Mouse (Mus musculus) midbrain, embryonic 11.5 days (tissue): ENCODE measurements around the gene Wdr37. TPM values are rescaled to one million over a fixed set of nuclear protein-coding genes. Genes with fewer than 3 reads are reported as not detected.

Experiments
- ATAC-seq: fragments of 200-750 bp; cut with Nextera tagmentation; 2 replicates; pipeline ENCODE4 v1.8.0; 2017; ENCODE audit warnings: moderate TSS enrichment, moderate library complexity; ENCODE audit not compliant: low FRiP score
- DNase-seq: peaks from one replicate; pipeline ENCODE4 v3.0.0; 2015; ENCODE audit warnings: low spot score; ENCODE audit errors: missing footprints
- H3K27ac ChIP-seq: fragments of 300-500 bp; sonication (generic); 2 replicates; pipeline ENCODE4 v1.5.1; 2014; ENCODE audit warnings: low read depth, low read length
- H3K27me3 ChIP-seq: fragments of 300-500 bp; sonication (generic); 2 replicates; pipeline ENCODE4 v1.6.1; 2014; ENCODE audit warnings: mild to moderate bottlenecking, low read length, moderate library complexity, mixed read lengths; ENCODE audit not compliant: control insufficient read depth, insufficient read depth
- H3K36me3 ChIP-seq: fragments of 300-500 bp; sonication (generic); 2 replicates; pipeline ENCODE4 v1.6.1; 2014; ENCODE audit warnings: mild to moderate bottlenecking, low read length, moderate library complexity, mixed read lengths; ENCODE audit not compliant: control insufficient read depth, insufficient read depth
- H3K4me1 ChIP-seq: fragments of 300-500 bp; sonication (generic); 2 replicates; pipeline ENCODE4 v1.6.1; 2014; ENCODE audit warnings: low read length; ENCODE audit not compliant: control insufficient read depth, insufficient read depth
- H3K4me2 ChIP-seq: fragments of 300-500 bp; sonication (generic); 2 replicates; pipeline ENCODE4 v1.6.1; 2014; ENCODE audit warnings: mild to moderate bottlenecking, moderate library complexity
- H3K4me3 ChIP-seq: fragments of 300-500 bp; sonication (generic); 2 replicates; pipeline ENCODE4 v1.5.1; 2014; ENCODE audit warnings: low read depth, low read length
- H3K9ac ChIP-seq: fragments of 300-500 bp; sonication (generic); 2 replicates; pipeline ENCODE4 v1.6.1; 2014; ENCODE audit warnings: low read length
- H3K9me3 ChIP-seq: fragments of 300-500 bp; sonication (generic); 2 replicates; pipeline ENCODE4 v1.6.1; 2016; ENCODE audit warnings: low read length; ENCODE audit not compliant: control insufficient read depth
- WGBS: fragments of 180-500 bp; shearing (Covaris S2); extraction: QIAGEN DNeasy Blood & Tissue Kit; methylation state at CpG from one replicate; pipeline ENCODE4 v1.1.7; 2014; 5-methylcytosine and 5-hydroxymethylcytosine counted together
- polyA plus RNA-seq: library from polyadenylated mRNA; unstranded; fragments of >200 nt; fragmentation: Nextera tagmentation; extraction: Ambion mirVana; gene quantifications from 2 replicates; pipeline ENCODE4 v1.2.1, GENCODE M21; 2014

Gene Wdr37
- polyA plus RNA-seq, 1 experiment from 2014 or later: 46.2 TPM

GRCm38 (mm10) chr13:8831546-8832251 is 40.0 kb downstream of the Wdr37 start:
- 92% methylated on average over 7 of the region's 7 CpGs for WGBS
- no peak overlapping the region for H3K27ac ChIP-seq
- no peaks in the 10 kb centered on the region for H3K27me3 ChIP-seq
- no peak overlapping the region for H3K4me2 ChIP-seq
- ATAC-seq: no peak
- H3K9ac ChIP-seq: no peak overlapping the region
- no peak overlapping the region for H3K4me3 ChIP-seq
- H3K4me1 ChIP-seq: no peaks in the 10 kb centered on the region
- peaks cover 9% of the 10 kb centered on the region for H3K36me3 ChIP-seq
- H3K9me3 ChIP-seq: no peaks in the 10 kb centered on the region
- no peak for DNase-seq

- H3K4me1 ChIP-seq: no peaks in the 10 kb centered on the region
- no peak overlapping the region for H3K9ac ChIP-seq
- H3K36me3 ChIP-seq: peaks cover 9% of the 10 kb centered on the region
- ATAC-seq: no peak
- no peaks in the 10 kb centered on the region for H3K27me3 ChIP-seq
- H3K4me2 ChIP-seq: no peak overlapping the region
- H3K27ac ChIP-seq: no peak overlapping the region
- no peak overlapping the region for H3K4me3 ChIP-seq
- DNase-seq: no peak
- no peaks in the 10 kb centered on the region for H3K9me3 ChIP-seq
Measured at GRCm38 (mm10) chr13:8830696-8831095, 41.0 kb downstream of the Wdr37 start.

- no peaks in the 10 kb centered on the region for H3K4me1 ChIP-seq
- H3K27ac ChIP-seq: no peak overlapping the region
- ATAC-seq: no peak
- H3K4me3 ChIP-seq: no peak overlapping the region
- no peaks in the 10 kb centered on the region for H3K9me3 ChIP-seq
- peaks cover 9% of the 10 kb centered on the region for H3K36me3 ChIP-seq
- H3K4me2 ChIP-seq: no peak overlapping the region
- H3K27me3 ChIP-seq: no peaks in the 10 kb centered on the region
- 73% methylated on average over 5 of the region's 5 CpGs for WGBS
- DNase-seq: no peak
- no peak overlapping the region for H3K9ac ChIP-seq
Measured at GRCm38 (mm10) chr13:8829784-8830183, 41.9 kb downstream of the Wdr37 start.

- Histone ChIP-seq H3K27me3 (no peaks in the 10 kb centered on the region), H3K9me3 (no peaks in the 10 kb centered on the region), H3K27ac (no peak overlapping the region), H3K36me3 (peaks cover 5% of the 10 kb centered on the region; the same call in 1 of the 2 replicates), H3K4me1 (no peaks in the 10 kb centered on the region), H3K9ac (no peak overlapping the region), H3K4me3 (no peak overlapping the region), H3K4me2 (no peak overlapping the region)
- DNase-seq (no peak), ATAC-seq (no peak)
- WGBS: 84% methylated on average over 1 of the region's 1 CpGs
Measured at GRCm38 (mm10) chr13:8828946-8829345, 42.8 kb downstream of the Wdr37 start.

- Histone ChIP-seq H3K4me2 (no peak overlapping the region), H3K36me3 (peaks cover 13% of the 10 kb centered on the region; the same call in 1 of the 2 replicates), H3K27me3 (no peaks in the 10 kb centered on the region), H3K9me3 (no peaks in the 10 kb centered on the region), H3K4me1 (no peaks in the 10 kb centered on the region), H3K4me3 (no peak overlapping the region), H3K9ac (no peak overlapping the region), H3K27ac (no peak overlapping the region)
- ATAC-seq (no peak), DNase-seq (no peak)
- 90% methylated on average over 8 of the region's 8 CpGs for WGBS
Measured at GRCm38 (mm10) chr13:8823546-8823945, 48.2 kb downstream of the Wdr37 start.

- ATAC-seq: no peak
- peaks cover 15% of the 10 kb centered on the region for H3K36me3 ChIP-seq
- H3K27ac ChIP-seq: no peak overlapping the region
Measured at GRCm38 (mm10) chr13:8823120-8823519, 48.6 kb downstream of the Wdr37 start.

GRCm38 (mm10) chr13:8822201-8822600 is 49.5 kb downstream of the Wdr37 start:
- H3K4me1 ChIP-seq: no peaks in the 10 kb centered on the region
- ATAC-seq: no peak
- H3K27ac ChIP-seq: no peak overlapping the region
- no peak overlapping the region for H3K4me3 ChIP-seq
- peaks cover 21% of the 10 kb centered on the region for H3K36me3 ChIP-seq
- WGBS: 96% methylated on average over 4 of the region's 4 CpGs
- no peaks in the 10 kb centered on the region for H3K27me3 ChIP-seq
- no peak overlapping the region for H3K9ac ChIP-seq
- no peak for DNase-seq
- H3K4me2 ChIP-seq: no peak overlapping the region
- H3K9me3 ChIP-seq: no peaks in the 10 kb centered on the region

More at GRCm38 (mm10) chr13:8823120-8823519, 48.6 kb downstream of the Wdr37 start:
- Histone ChIP-seq H3K4me1 (no peaks in the 10 kb centered on the region), H3K9me3 (no peaks in the 10 kb centered on the region), H3K9ac (no peak overlapping the region), H3K4me3 (no peak overlapping the region), H3K27me3 (no peaks in the 10 kb centered on the region), H3K4me2 (no peak overlapping the region)
- 90% methylated on average over 6 of the region's 6 CpGs for WGBS
- no peak for DNase-seq

- no peaks in the 10 kb centered on the region for H3K4me1 ChIP-seq
- DNase-seq: no peak
- H3K27ac ChIP-seq: no peak overlapping the region
- ATAC-seq: no peak
- H3K27me3 ChIP-seq: no peaks in the 10 kb centered on the region
- H3K4me3 ChIP-seq: no peak overlapping the region
- no peaks in the 10 kb centered on the region for H3K9me3 ChIP-seq
- H3K36me3 ChIP-seq: peaks cover 5% of the 10 kb centered on the region; the same call in 1 of the 2 replicates
- no peak overlapping the region for H3K4me2 ChIP-seq
- no peak overlapping the region for H3K9ac ChIP-seq
- 97% methylated on average over 2 of the region's 2 CpGs for WGBS
Measured at GRCm38 (mm10) chr13:8805931-8806330, 65.8 kb downstream of the Wdr37 start.

GRCm38 (mm10) chr13:8800576-8800975 is 71.1 kb downstream of the Wdr37 start:
- no peaks in the 10 kb centered on the region for H3K4me1 ChIP-seq
- no peaks in the 10 kb centered on the region for H3K9me3 ChIP-seq
- no peak for ATAC-seq
- H3K4me3 ChIP-seq: no peak overlapping the region
- WGBS: 87% methylated on average over 6 of the region's 6 CpGs
- no peaks in the 10 kb centered on the region for H3K27me3 ChIP-seq
- H3K9ac ChIP-seq: no peak overlapping the region
- H3K4me2 ChIP-seq: no peak overlapping the region
- H3K36me3 ChIP-seq: peaks cover 4% of the 10 kb centered on the region; the same call in 1 of the 2 replicates
- H3K27ac ChIP-seq: no peak overlapping the region
- DNase-seq: no peak
